In the genomic region with DNA sequence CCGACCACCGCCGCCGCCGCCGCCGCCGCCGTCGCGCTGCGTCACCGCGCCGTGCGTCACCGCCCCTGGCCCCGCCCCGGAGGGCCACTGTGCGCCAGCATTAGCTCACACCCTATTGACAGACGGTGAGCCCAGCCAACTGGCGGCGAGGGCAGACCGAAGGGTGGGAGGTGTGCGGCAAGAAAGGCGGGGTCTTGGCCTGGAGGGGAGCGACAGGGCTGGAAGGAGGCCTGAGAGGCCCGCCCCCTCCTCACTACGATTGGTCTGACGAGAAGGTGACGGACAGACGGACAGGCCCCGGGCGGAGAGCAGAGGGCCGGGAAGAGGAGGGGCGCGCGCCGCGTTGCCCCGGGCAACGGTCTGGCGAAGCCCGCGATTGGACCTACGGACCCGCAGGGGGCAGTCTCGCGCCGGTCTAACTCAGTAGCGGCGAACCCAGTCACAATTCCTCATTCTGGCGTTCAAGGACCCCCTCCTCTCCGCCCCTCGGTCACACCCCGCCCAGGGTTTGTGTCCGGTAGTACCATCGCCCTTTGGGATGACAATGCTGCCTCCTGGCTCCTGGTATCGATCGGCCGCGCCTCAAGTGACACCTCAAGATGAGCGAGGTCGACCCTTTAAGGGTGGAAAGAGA, we compare ENCODE assay signal across 8 mouse cellular contexts. TPM values are rescaled to one million over a fixed set of nuclear protein-coding genes. Genes with fewer than 3 reads are reported as not detected.
A peak's percentile ranks its signal among the peaks of the same experiment; 100 is the strongest.
DNase-seq lines count a peak whose midpoint lies in the region; ATAC-seq lines count a peak whose summit lies in the region.

No protein-coding gene starts in this region.

- peak overlapping the region; percentile 91 for H3K9ac ChIP-seq in intestine, embryonic 14.5 days (ENCODE audit: low read length)

- under 1% methylated on average over 62 of the region's 64 CpGs for WGBS in intestine, embryonic 14.5 days

- DNase-seq in adrenal gland, adult 18-20 months (ENCODE audit: low spot score in 2 of 2) = peak; percentile 97 to 98
- peak; percentile 99 for DNase-seq in embryo, embryonic 11 days
- peak; percentile 100 for DNase-seq in gastrocnemius, postnatal 25 days
- peak; percentile 99 for DNase-seq in intestine, embryonic 14.5 days (ENCODE audit: low spot score)
- DNase-seq in left cerebral cortex, postnatal 14 days (ENCODE audit: low spot score in 2 of 2) = peak; percentile 100
- peak; percentile 100 for DNase-seq in mesoderm, embryonic 11.5 days (ENCODE audit: low read depth, low spot score)
- DNase-seq in right cerebral cortex, postnatal 36 days (ENCODE audit: low spot score in 2 of 2) = peak; percentile 100
- peak; percentile 100 for DNase-seq in yolk sac, embryonic 10.5 days (ENCODE audit: low spot score)

- H3K4me3 ChIP-seq in intestine, embryonic 14.5 days (ENCODE audit: low read depth, low read length) = peak overlapping the region; percentile 85

- H3K36me3 ChIP-seq in intestine, embryonic 14.5 days (ENCODE audit: control insufficient read depth, insufficient read depth, low read length) = peaks cover 16% of the 10 kb centered on the region; the same call in 1 of the 2 replicates

- intact Hi-C loops in left cerebral cortex, postnatal 14 days (cut with DNase I) = loop anchor here (2.0 kb wide), 2 partner anchors 164 to 290 kb away; no protein-coding TSS in a partner anchor

- peak overlapping the region; percentile 73 for H3K27ac ChIP-seq in intestine, embryonic 14.5 days (ENCODE audit: low read depth)

- H3K4me2 ChIP-seq in intestine, embryonic 14.5 days (ENCODE audit: low read length) = peak overlapping the region; percentile 75

- H3K27me3 ChIP-seq in intestine, embryonic 14.5 days (replicated peaks; ENCODE audit: control insufficient read depth, insufficient read depth, low read length) = no peaks in the 10 kb centered on the region

- H3K4me1 ChIP-seq in intestine, embryonic 14.5 days (replicated peaks; ENCODE audit: control insufficient read depth, insufficient read depth, low read length) = peaks cover 16% of the 10 kb centered on the region

- H3K9me3 ChIP-seq in intestine, embryonic 14.5 days (ENCODE audit: control insufficient read depth, low read length) = no peaks in the 10 kb centered on the region

- peak; percentile 99 for ATAC-seq in intestine, embryonic 14.5 days (replicated peaks; ENCODE audit: low FRiP score, low TSS enrichment, low read depth)

RNA-seq across cellular contexts. Expression of gene Gmfg, which starts 0.9 kb away (rescaled TPM):
- 1 to 10 TPM; 8.0 to 9.5 TPM for total RNA-seq in adrenal gland, adult 18-20 months (2021)
- 1 to 10 TPM; 1.6 to 4.2 TPM for total RNA-seq in gastrocnemius, postnatal 25 days (2021)
- polyA plus RNA-seq in intestine, embryonic 14.5 days (2014; fragmentation: Nextera tagmentation; extraction: Ambion mirVana) = 12.5 and 16.9 TPM in 2 replicates
- total RNA-seq in left cerebral cortex, postnatal 14 days (2021) = 1 to 10 TPM; 2.6 to 3.3 TPM

RNA-seq across cellular contexts. Expression of gene Lrfn1, which starts 15.4 kb away (rescaled TPM):
- 10 to 100 TPM; 10.7 to 13.1 TPM for total RNA-seq in adrenal gland, adult 18-20 months (2021)
- under 1 TPM; 0.23 to 0.38 TPM for total RNA-seq in gastrocnemius, postnatal 25 days (2021)
- 3.6 and 4.1 TPM in 2 replicates for polyA plus RNA-seq in intestine, embryonic 14.5 days (2014; fragmentation: Nextera tagmentation; extraction: Ambion mirVana)
- total RNA-seq in left cerebral cortex, postnatal 14 days (2021) = 10 to 100 TPM; 97.0 to 98.5 TPM

RNA-seq across cellular contexts. Expression of gene Paf1, which starts 43.6 kb away (rescaled TPM):
- total RNA-seq in adrenal gland, adult 18-20 months (2021) = 10 to 100 TPM; 76.7 to 86.6 TPM
- 10 to 100 TPM; 24.9 to 29.4 TPM for total RNA-seq in gastrocnemius, postnatal 25 days (2021)
- polyA plus RNA-seq in intestine, embryonic 14.5 days (2014; fragmentation: Nextera tagmentation; extraction: Ambion mirVana) = 64.4 and 71.6 TPM in 2 replicates
- total RNA-seq in left cerebral cortex, postnatal 14 days (2021) = 10 to 100 TPM; 59.9 to 60.0 TPM

RNA-seq across cellular contexts. Expression of gene Med29, which starts 43.9 kb away (rescaled TPM):
- total RNA-seq in adrenal gland, adult 18-20 months (2021) = 10 to 100 TPM; 36.9 to 37.0 TPM
- total RNA-seq in gastrocnemius, postnatal 25 days (2021) = 10 to 100 TPM; 19.6 to 20.2 TPM
- 53.3 and 60.2 TPM in 2 replicates for polyA plus RNA-seq in intestine, embryonic 14.5 days (2014; fragmentation: Nextera tagmentation; extraction: Ambion mirVana)
- total RNA-seq in left cerebral cortex, postnatal 14 days (2021) = 10 to 100 TPM; 18.0 to 19.8 TPM

RNA-seq across cellular contexts. Expression of gene Zfp36, which starts 56.3 kb away (rescaled TPM):
- total RNA-seq in adrenal gland, adult 18-20 months (2021) = 10 to 100 TPM; 15.5 to 16.5 TPM
- total RNA-seq in gastrocnemius, postnatal 25 days (2021) = 1 to 10 TPM; 7.3 to 7.6 TPM
- polyA plus RNA-seq in intestine, embryonic 14.5 days (2014; fragmentation: Nextera tagmentation; extraction: Ambion mirVana) = 19.0 and 21.9 TPM in 2 replicates
- total RNA-seq in left cerebral cortex, postnatal 14 days (2021) = 1 to 10 TPM; 1.5 to 3.3 TPM

Comparison
In these comparisons a context has a peak if more than half of its experiments do, and no peak if none do; other contexts are left out.
1. Peak in every context shown above with its lines: DNase-seq, ATAC-seq, H3K4me3 ChIP-seq and H3K27ac ChIP-seq.
2. RNA of gene Lrfn1, which starts 15.4 kb away (total RNA-seq): 97.0 to 98.5 TPM in left cerebral cortex, postnatal 14 days and 10.7 to 13.1 TPM in adrenal gland, adult 18-20 months; 0.23 to 0.38 TPM in gastrocnemius, postnatal 25 days; every median in the first group is over 4 times any median in the second.